Mouse (Mus musculus) spleen, embryonic (tissue): ENCODE measurements at regions not wholly inside any gene's neighbourhood (a gene's known extent, or its start where the extent isn't known, plus 50 kb on each side); places are given as distances from the start of the nearest gene placed in this dataset.
"Not testable (repeated sequence)": the region's sequence is repeated elsewhere in the genome, so short reads cannot be mapped to it uniquely, and the experiment has no call there.

Source experiments
- CTCF ChIA-PET: fragments of 350-600 bp; sonication (Branson Sonifier 250); formaldehyde crosslinking; loops from one replicate; lab custom pipeline; 2022; lab: Charles Lee

DNA sequence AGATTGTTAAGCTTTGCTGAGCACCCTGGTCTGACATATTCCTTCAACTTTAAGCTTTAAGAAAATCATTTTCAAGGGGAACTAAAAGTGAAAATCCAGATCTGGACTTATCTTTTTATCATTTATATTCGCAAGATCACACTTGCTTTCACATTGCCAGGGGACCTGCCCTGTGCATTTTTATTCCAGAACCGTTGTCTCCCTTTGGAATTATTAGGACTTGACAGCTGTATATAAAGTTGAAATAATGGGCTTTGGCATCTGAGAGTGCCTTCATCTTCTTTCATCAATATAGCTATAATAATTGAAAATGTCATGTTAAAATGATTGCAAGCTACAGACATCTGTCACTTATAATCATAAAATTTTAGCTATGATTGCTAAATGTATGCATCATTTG lies 276.8 kb upstream of the Olfm3 start:
- CTCF ChIA-PET: no interaction called here

DNA sequence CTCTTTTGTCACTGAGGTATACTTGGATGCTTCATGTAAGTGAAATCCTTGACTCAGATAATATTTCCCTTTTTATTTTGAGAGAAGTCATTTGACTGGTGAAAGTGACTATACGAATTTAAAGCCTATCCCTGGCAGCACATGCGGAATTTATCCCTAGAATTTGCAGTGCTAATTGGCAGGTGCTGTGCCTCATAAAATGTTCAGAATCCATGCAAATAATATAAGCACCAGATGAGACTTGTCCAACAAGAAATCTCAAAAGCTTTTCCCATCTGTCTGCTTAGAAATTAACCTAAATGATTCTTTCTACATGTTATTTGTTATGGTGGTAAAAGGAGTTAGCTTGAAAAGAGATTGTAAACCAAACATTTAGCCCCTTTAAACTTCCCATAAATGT lies 268.5 kb upstream of the Olfm3 start:
- CTCF ChIA-PET: no interaction called here

DNA sequence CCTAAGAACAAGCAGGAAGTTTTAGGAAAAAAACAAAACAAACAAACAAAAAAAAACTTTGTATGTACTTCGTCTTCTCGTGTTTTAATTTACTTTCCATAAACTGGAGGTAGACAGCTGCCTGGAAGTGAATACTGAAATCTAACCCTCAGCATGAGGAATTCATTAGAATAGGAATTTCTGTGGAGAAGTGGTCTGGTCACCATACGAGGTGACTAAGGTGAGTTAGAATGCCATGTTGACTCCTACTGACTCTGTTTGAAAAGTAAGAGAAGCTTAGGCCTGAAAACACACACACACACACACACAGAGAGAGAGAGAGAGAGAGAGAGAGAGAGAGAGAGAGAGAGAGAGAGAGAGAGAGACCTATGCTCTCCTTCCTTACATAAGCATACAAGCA lies 255.9 kb upstream of the Olfm3 start:
- CTCF ChIA-PET: no interaction called here

DNA sequence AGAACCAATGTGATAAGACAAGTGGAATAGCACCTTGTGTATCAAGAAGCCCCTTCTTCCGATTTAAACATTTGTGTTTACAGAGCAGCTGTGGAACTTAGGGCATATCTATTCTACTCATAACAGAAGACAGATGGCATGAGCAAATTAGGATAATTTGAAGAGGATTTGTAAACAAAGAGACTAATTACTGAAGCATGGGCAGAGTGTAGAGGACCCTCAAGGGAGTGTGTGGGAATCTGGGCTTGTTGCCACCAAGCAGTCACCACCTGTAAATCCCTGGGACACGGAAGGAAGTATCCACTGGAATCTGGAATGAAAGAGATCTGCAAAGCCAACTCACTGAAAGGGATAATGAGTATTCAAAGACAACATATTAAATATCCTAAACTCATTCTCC lies 205.9 kb upstream of the Olfm3 start:
- CTCF ChIA-PET: no interaction called here

DNA sequence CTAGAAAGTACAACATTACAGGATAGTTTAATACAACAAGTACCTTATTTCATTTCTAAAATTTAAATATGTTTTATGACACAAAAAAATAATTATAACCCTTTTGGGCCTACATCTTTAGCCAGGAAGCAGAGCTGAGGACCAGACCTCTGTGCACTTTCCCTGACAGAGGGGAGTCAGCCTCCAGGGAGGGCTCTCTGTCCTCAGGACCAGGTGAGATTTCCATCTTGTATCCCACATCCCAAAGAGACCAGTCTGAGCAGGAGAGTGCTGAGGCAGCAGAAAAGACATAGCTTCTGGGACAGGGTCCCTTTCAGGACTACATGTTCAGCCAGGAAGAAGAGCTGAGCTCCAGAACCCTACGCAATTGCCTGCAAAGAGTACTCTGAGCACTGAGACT lies 178.7 kb upstream of the Olfm3 start:
- CTCF ChIA-PET: no interaction called here

DNA sequence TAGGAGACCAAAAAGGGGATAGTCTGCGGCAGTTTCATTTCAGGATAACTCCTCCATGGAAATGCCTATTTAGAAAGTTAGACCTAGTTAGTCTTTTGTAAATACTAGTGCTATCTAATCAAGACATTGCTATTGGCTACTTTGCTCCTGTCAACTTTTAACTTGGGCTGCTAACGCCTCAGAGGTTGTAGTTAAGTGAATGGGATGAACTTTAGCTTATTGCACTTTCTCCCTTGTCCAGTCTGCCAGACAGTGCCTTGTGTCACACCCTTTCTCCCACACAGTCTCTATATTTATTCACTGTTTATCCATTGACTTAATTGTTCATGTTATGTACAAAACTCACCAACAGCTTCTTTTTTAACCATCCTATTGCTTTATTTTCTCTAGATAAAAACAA lies 167.5 kb upstream of the Olfm3 start:
- CTCF ChIA-PET: no interaction called here

DNA sequence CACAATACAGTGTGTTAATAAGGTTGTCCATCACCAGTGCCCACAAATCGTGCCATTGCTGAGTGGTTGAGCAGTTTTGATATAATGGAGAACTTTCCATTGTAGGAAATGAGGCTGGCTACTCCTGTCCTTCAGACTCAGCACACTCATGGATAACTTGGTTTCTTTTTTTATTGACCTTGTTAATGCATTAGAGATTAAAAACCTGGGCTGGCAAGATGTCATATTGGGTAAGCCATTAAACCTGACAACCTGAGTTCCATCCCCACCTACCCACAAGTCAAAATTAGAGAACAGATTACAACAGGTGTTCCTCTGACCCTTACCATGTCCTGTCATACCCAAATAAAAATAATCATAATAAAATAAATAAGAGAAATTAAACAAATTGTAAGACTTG lies 159.7 kb upstream of the Olfm3 start:
- CTCF ChIA-PET: no interaction called here

DNA sequence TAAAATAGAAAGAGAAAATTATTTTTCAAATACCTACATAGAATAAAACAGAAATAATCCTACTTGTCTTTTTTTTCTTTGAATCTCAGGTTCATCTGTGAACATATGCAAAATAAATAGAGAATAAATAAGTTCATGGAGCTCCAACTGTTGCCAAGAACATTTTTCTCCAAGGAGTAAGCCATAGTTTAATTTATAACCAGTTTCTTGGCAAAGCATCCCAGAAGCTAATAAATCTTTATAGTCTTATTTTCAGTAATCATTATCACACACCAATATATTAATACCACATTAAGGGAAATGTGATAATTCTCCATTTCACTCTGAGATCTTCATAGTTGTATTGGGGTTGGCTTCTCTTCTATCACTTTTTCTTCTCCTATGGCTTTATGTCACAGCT lies 158.7 kb upstream of the Olfm3 start:
- CTCF ChIA-PET: interaction anchor here (0.6 kb wide), 1 partner anchor 541 kb away, joined by 3 read pairs; no protein-coding TSS in a partner anchor

DNA sequence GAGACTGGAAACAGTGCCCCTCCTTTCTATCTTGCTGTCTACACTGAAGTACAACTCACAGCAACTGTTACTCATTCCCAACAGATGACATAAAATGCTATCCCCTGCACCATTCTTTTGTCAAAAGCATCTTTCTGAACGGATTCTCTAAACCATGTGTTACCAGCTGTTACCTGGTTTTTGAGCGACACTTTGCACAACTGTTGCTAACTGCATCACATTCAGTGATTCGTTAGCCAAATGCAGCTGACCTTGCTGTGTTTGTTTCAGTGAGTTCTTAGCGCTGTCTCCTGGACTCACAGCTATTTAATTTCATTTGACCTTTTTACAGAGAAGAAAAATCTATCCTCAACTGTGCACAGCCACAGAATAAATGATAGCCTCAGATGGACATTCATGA lies 146.6 kb upstream of the Olfm3 start:
- CTCF ChIA-PET: no interaction called here

DNA sequence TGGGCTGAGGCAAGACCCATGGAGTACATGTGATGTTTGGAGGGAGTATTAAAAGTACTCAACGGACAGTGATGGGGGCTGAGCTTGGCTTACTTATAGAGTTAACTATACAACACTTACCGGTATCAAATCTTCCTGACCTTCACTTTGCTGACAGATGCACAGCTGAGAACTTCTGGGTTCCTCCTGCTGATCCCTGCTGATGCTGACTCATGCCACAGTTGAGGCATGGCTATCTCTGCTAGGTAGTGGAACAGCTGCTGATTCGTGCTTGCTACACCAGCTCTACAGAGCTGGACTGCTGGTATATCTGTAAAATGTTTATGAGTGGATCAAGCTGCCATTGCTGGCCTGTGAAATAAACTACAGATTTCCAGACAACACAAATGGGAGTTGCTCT lies 145.3 kb upstream of the Olfm3 start:
- CTCF ChIA-PET: no interaction called here

DNA sequence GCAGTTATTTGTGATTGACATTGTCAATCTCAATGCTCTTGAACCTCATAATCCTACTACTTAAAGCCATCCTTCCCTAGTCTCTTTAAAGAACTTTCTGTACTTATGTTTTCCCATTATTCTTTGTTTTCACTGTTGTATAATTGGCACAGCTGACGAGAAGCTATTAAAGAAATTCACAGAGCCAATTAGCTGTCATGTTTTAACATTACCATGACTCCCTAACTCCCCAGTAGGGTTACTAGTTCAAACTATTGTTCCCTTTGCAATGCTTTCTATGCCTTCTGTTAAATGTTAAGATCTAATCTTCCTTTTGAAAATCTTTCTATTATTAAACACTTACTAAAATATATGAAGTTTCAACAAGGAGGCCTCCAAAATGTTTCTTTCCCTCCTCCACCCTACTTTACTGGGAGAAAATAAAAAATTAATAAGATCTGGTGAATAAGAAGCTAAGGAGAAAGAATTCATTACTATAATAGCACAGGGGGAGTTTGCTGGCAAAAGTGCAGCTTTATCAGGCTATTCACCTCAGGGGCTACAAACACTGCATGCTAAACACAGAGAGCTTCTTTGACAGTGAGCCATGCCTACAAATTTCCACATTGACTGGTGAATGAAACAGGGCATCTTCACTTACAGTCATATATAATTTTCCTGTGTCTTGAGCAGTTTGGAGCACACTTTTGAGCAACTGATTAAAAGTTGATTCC lies 144.4 kb upstream of the Olfm3 start:
- CTCF ChIA-PET: no interaction called here

DNA sequence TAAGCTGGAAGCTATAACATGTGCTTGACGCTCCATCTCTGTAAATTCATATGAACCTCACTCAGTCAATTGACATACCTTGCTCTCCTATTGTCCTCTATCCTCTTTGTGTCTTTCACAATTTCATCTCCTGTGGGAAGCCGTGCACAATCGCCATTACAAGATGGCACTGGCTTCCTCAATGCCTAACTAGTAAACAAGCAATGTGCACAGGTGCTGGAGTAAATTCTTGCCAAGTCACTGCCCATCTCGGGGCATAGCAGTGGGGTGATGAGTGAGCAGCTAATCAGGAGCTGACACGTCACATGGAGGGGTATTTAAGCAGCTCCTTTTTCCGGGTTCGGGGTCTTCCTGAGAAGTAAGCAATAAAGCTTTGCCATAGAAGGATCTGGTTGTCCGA lies 141.5 kb upstream of the Olfm3 start:
- CTCF ChIA-PET: not testable (repeated sequence)

DNA sequence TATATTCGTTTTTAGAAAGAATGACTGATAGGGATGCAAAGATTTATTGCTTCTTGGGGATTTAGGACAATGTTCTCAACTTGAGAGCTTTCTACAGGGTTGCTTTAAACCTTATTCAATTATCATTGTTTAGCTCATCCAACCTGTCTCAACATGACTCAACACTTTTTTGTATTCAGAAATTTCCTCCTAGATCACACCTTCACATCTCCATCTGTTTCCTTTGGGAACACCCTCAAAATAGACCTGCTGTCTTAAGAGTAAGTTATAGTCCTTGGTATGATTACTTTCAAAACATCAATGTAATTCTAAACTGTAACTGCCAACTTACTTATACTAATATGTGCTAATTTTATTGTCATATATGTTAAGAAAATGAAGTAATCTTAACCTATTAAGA lies 114.8 kb upstream of the Olfm3 start:
- CTCF ChIA-PET: no interaction called here

DNA sequence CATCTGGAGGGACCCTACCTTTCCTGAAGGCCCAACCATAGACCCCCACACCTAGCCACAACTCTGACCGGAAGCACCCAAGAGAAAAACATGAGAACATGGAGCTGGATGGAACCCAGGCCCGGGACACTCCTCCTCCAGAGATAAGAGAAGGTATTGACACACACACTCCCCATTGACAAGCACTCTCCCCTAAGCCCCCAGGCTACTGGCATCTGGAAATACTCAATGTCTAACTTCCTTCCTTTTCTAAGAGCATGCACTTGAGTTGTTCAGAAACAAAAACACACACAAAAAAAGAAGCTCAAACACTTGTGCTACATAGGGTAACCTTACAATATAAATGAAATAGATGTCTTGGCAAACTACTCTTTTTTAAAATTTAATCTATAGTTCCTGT lies 113.9 kb upstream of the Olfm3 start:
- CTCF ChIA-PET: no interaction called here

DNA sequence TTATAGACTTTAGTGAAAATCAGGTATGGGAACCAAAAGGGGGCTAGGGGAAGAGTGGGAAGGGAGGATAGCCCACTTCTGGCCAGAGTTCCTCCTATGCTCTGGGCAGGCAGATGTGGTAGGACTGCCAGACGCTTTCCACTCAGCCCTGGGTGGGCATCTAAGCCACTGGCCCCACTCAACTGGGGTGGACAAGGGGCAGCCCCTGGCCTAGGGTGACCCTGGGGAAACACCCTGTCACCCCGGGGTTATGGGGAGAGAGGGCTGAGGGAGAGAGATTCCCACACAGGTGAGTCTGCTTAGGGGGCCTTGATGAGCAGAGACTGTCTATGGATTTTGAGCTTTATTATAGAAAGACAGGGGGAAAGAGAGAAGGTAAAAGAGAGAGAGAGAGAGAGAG lies 70.8 kb upstream of the Olfm3 start:
- CTCF ChIA-PET: no interaction called here
